11 mouse cellular contexts compared by ENCODE assay signal in the genomic region with DNA sequence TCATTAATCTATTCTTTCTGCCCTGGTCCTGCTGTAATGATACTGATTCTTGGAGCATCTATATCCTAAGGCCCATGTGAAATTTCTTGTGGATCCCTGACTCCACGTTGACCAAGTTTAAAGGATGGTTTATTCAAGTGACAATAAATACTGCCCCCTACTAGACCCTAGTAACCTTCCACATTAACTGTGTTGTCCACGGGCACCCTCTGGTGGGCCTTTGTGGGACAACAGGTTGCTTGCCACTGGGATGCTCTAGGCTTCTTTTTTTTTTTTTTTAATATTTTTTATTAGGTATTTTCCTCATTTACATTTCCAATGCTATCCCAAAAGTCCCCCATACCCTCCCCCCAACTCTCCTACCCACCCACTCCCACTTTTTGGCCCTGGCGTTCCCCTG. TPM values are rescaled to one million over a fixed set of nuclear protein-coding genes. Genes with fewer than 3 reads are reported as not detected.
DNase-seq lines count a peak whose midpoint lies in the region; ATAC-seq and TF ChIP-seq lines count a peak whose summit lies in the region.
"Not testable (repeated sequence)": the region's sequence is repeated elsewhere in the genome, so short reads cannot be mapped to it uniquely, and the experiment has no call there.
"Had no signal": no experiment of that assay in that cellular context is flagged by ENCODE, and none has a peak within 500 bp of the region (broad histone marks: within the 10 kb centered on the region; RNA-seq: fewer than 3 reads in every experiment).

No protein-coding gene starts in this region.

- H3K36me3 ChIP-seq in ES-Bruce4 (ENCODE audit: control insufficient read depth, insufficient read depth, low read length, poor library complexity, severe bottlenecking): not testable (repeated sequence)
- peaks cover 75% of the 10 kb centered on the region for H3K36me3 ChIP-seq in embryonic facial prominence, embryonic 14.5 days (ENCODE audit: control insufficient read depth, insufficient read depth, low read length)
- peaks cover 18% of the 10 kb centered on the region for H3K36me3 ChIP-seq in heart, postnatal 0 days (replicated peaks; ENCODE audit: control insufficient read depth, insufficient read depth, low read length)
- peaks cover 15% of the 10 kb centered on the region; the same call in 1 of the 2 replicates for H3K36me3 ChIP-seq in liver, embryonic 13.5 days

- DNase-seq in c-Kit-positive CD71-positive TER-119-negative erythroid progenitor cells, embryonic 14.5 days (ENCODE audit: low read depth): peak; percentile 10
- peak; percentile 56 for DNase-seq in embryonic facial prominence, embryonic 14.5 days (ENCODE audit: low spot score)
- peak; percentile 26 for DNase-seq in heart, postnatal 0 days (ENCODE audit: low spot score)
- peak; percentile 88 for DNase-seq in kidney, postnatal 10 days
- peak; percentile 9 for DNase-seq in liver, embryonic 13.5 days
- DNase-seq in naive thymus-derived CD4-positive, alpha-beta T cell, adult 2 months (ENCODE audit: low read depth): peak; percentile 35
- DNase-seq in testis, postnatal 10 days (ENCODE audit: low spot score): peak; percentile 90

- 23% methylated on average over 3 of the region's 3 CpGs for WGBS in embryonic facial prominence, embryonic 14.5 days
- WGBS in heart, postnatal 0 days: 24% methylated on average over 3 of the region's 3 CpGs
- 14% methylated on average over 3 of the region's 3 CpGs for WGBS in liver, embryonic 13.5 days (ENCODE audit: insufficient replicate concordance)

- not testable (repeated sequence) for TF ChIP-seq POLR2A in ES-Bruce4 (IDR thresholded peaks at IDR 0.05; ENCODE audit: insufficient read depth, low read length)

- not testable (repeated sequence) for TF ChIP-seq EP300 in ES-Bruce4 (IDR thresholded peaks at IDR 0.05; ENCODE audit: insufficient read depth, low read depth, low read length); heart, postnatal 0 days (IDR thresholded peaks at IDR 0.05; ENCODE audit: low read depth)

- peak; percentile 44 for TF ChIP-seq CTCF in ES-Bruce4 (IDR thresholded peaks at IDR 0.05; ENCODE audit: low read depth, low read length)
- peak; percentile 81 for TF ChIP-seq CTCF in heart, postnatal 0 days (IDR thresholded peaks at IDR 0.05; ENCODE audit: low read depth)

- not testable (repeated sequence) for ATAC-seq in embryonic facial prominence, embryonic 14.5 days (ENCODE audit: low read depth); heart, postnatal 0 days (ENCODE audit: insufficient read depth, low read depth); liver, embryonic 13.5 days (ENCODE audit: low read depth)

- not testable (repeated sequence) for H3K4me2 ChIP-seq in embryonic facial prominence, embryonic 14.5 days (ENCODE audit: low read depth, low read length); heart, postnatal 0 days (ENCODE audit: low read depth, low read length); liver, embryonic 13.5 days

- not testable (repeated sequence) for H3K9ac ChIP-seq in ES-Bruce4 (ENCODE audit: low read depth, poor library complexity, severe bottlenecking); embryonic facial prominence, embryonic 14.5 days (ENCODE audit: low read depth, low read length); heart, postnatal 0 days (replicated peaks; ENCODE audit: low read depth, low read length); liver, embryonic 13.5 days

- H3K4me1 ChIP-seq in ES-Bruce4 (ENCODE audit: control insufficient read depth, insufficient read depth, low read length); embryonic facial prominence, embryonic 14.5 days (ENCODE audit: control insufficient read depth, insufficient read depth, low read length); heart, postnatal 0 days (ENCODE audit: control insufficient read depth, insufficient read depth); liver, embryonic 13.5 days (replicated peaks): not testable (repeated sequence)

- not testable (repeated sequence) for H3K9me3 ChIP-seq in ES-Bruce4 (replicated peaks; ENCODE audit: control insufficient read depth, insufficient read depth, low read length, poor library complexity, severe bottlenecking); embryonic facial prominence, embryonic 14.5 days (ENCODE audit: control insufficient read depth, low read length); heart, postnatal 0 days (replicated peaks; ENCODE audit: control insufficient read depth, low read length); liver, embryonic 13.5 days (replicated peaks)

- H3K4me3 ChIP-seq in ES-Bruce4 (ENCODE audit: low read depth, low read length); embryonic facial prominence, embryonic 14.5 days (ENCODE audit: low read depth, low read length); heart, postnatal 0 days (ENCODE audit: low read depth, low read length); liver, embryonic 13.5 days (replicated peaks): not testable (repeated sequence)

- H3K27me3 ChIP-seq in ES-Bruce4 (ENCODE audit: control insufficient read depth, insufficient read depth, low read length, poor library complexity, severe bottlenecking); embryonic facial prominence, embryonic 14.5 days (replicated peaks; ENCODE audit: control insufficient read depth, insufficient read depth, low read length); heart, postnatal 0 days (ENCODE audit: control insufficient read depth, insufficient read depth, low read length); liver, embryonic 13.5 days: not testable (repeated sequence)

- H3K27ac ChIP-seq in ES-Bruce4 (ENCODE audit: insufficient read depth, low read length); embryonic facial prominence, embryonic 14.5 days (replicated peaks; ENCODE audit: low read depth, low read length); heart, postnatal 0 days (ENCODE audit: low read depth); liver, embryonic 13.5 days: not testable (repeated sequence)

RNA-seq across cellular contexts. Expression of a gene that starts 24.8 kb away (rescaled TPM):
- not detected in 2 replicates for polyA plus RNA-seq in ES-Bruce4 (2011; ENCODE audit: insufficient read depth, insufficient read length, low read depth, missing spikeins)
- 0.84 and 2.5 TPM in 2 replicates for polyA plus RNA-seq in embryonic facial prominence, embryonic 14.5 days (2014; fragmentation: Nextera tagmentation; extraction: Ambion mirVana)
- total RNA-seq in heart, postnatal 0 days (2014; rRNA removed; ENCODE audit: low replicate concordance): not detected in 2 replicates
- polyA plus RNA-seq in heart, postnatal 0 days (2015; fragmentation: Nextera tagmentation; extraction: Ambion mirVana): not detected in 2 replicates
- polyA plus RNA-seq in liver, embryonic 13.5 days (2015; fragmentation: Nextera tagmentation; extraction: Ambion mirVana): not detected in 2 replicates
- polyA plus RNA-seq: hindbrain, embryonic 12.5 days; neural tube, embryonic 15.5 days had no signal

RNA-seq across cellular contexts. Expression of a gene that starts 36.4 kb away (rescaled TPM):
- not detected in 2 replicates for polyA plus RNA-seq in ES-Bruce4 (2011; ENCODE audit: insufficient read depth, insufficient read length, low read depth, missing spikeins)
- not detected in 2 replicates for polyA plus RNA-seq in embryonic facial prominence, embryonic 14.5 days (2014; fragmentation: Nextera tagmentation; extraction: Ambion mirVana)
- total RNA-seq in heart, postnatal 0 days (2014; rRNA removed; ENCODE audit: low replicate concordance): not detected in 2 replicates
- not detected in 2 replicates for polyA plus RNA-seq in heart, postnatal 0 days (2015; fragmentation: Nextera tagmentation; extraction: Ambion mirVana)
- not detected in 2 replicates for polyA plus RNA-seq in liver, embryonic 13.5 days (2015; fragmentation: Nextera tagmentation; extraction: Ambion mirVana)
- polyA plus RNA-seq: hindbrain, embryonic 12.5 days; limb, embryonic 15.5 days; neural tube, embryonic 15.5 days had no signal

RNA-seq across cellular contexts. Expression of a gene that starts 42.7 kb away (rescaled TPM):
- polyA plus RNA-seq in ES-Bruce4 (2011; ENCODE audit: insufficient read depth, insufficient read length, low read depth, missing spikeins): not detected in 2 replicates
- not detected in 2 replicates for polyA plus RNA-seq in embryonic facial prominence, embryonic 14.5 days (2014; fragmentation: Nextera tagmentation; extraction: Ambion mirVana)
- total RNA-seq in heart, postnatal 0 days (2014; rRNA removed; ENCODE audit: low replicate concordance): not detected in 2 replicates
- not detected in 2 replicates for polyA plus RNA-seq in heart, postnatal 0 days (2015; fragmentation: Nextera tagmentation; extraction: Ambion mirVana)
- polyA plus RNA-seq in liver, embryonic 13.5 days (2015; fragmentation: Nextera tagmentation; extraction: Ambion mirVana): not detected in 2 replicates
- polyA plus RNA-seq: hindbrain, embryonic 12.5 days; neural tube, embryonic 15.5 days had no signal

Comparison
In these comparisons a context has a peak if more than half of its experiments do, and no peak if none do; other contexts are left out.
1. DNase-seq: peak in every context shown above with its lines; median percentile 90 in testis, postnatal 10 days; 88 in kidney, postnatal 10 days; 56 in embryonic facial prominence, embryonic 14.5 days; 35 in naive thymus-derived CD4-positive, alpha-beta T cell, adult 2 months; 26 in heart, postnatal 0 days; 10 in c-Kit-positive CD71-positive TER-119-negative erythroid progenitor cells, embryonic 14.5 days; 9 in liver, embryonic 13.5 days.